Comparison of ENCODE assay signal across 8 mouse cellular contexts in the genomic region with DNA sequence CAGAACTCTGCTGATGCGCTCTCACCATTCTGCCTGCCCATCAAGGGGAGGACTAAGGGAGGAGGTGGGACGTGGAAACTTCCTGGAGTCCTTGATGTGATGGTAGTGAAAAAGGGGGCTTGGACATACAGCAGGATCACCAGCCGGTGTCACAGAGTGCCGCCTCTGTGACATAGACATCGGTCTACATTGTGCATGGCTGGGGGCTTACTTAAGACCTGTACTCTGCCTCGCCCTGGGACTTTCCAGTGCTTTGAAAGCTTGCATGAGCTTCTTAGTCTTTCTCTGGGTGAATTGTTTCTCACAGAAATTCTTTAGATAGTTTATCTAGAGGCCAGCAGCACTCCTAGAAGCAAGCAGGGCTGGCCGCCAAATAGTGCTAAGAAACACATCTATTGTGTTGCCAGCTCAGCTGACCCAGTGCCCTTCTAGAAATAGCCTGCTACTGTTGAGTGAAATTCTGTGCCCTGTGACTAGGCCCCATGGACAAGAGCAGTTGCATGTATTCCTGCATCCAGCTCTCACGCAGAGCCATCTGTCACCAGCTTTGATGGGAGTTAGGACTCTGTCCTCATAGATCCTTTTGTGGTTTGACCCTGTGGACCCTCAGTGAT. TPM values are rescaled to one million over a fixed set of nuclear protein-coding genes. Genes with fewer than 3 reads are reported as not detected.
DNase-seq lines count a peak whose midpoint lies in the region; ATAC-seq and TF ChIP-seq lines count a peak whose summit lies in the region.

No protein-coding gene starts in this region.

- ATAC-seq in hindbrain, embryonic 16.5 days, result peak; percentile 55
- ATAC-seq in liver, embryonic 12.5 days, result no peak

- no peak for TF ChIP-seq CTCF in left cerebral cortex, adult 2 months (IDR thresholded peaks at IDR 0.05)

- H3K4me2 ChIP-seq in hindbrain, embryonic 16.5 days (ENCODE audit: low read length), result no peak overlapping the region
- H3K4me2 ChIP-seq in liver, embryonic 12.5 days, result no peak overlapping the region

- DNase-seq in left cerebral cortex, adult 2 months (ENCODE audit: extremely low spot score in 1 of 2, low spot score in 2 of 2), result no peak
- no peak for DNase-seq in left cerebral cortex, postnatal 14 days (ENCODE audit: low spot score in 2 of 2)
- peak; percentile 48 for DNase-seq in gastrocnemius, postnatal 10 days
- peak; percentile 80 for DNase-seq in lung, postnatal 36 days
- DNase-seq in urinary bladder, adult 18-20 months (ENCODE audit: low spot score in 2 of 2), result no peak
- no peak for DNase-seq in layer of hippocampus, postnatal 10 days (ENCODE audit: low spot score in 2 of 2)

- intact Hi-C loops in left cerebral cortex, adult 2 months (cut with DNase I), result no loop called here
- intact Hi-C loops in left cerebral cortex, postnatal 14 days (cut with DNase I), result no loop called here

- no peak overlapping the region for H3K4me3 ChIP-seq in left cerebral cortex, adult 2 months
- H3K4me3 ChIP-seq in hindbrain, embryonic 16.5 days (ENCODE audit: low read length), result no peak overlapping the region
- H3K4me3 ChIP-seq in liver, embryonic 12.5 days, result no peak overlapping the region

- no peaks in the 10 kb centered on the region for H3K9me3 ChIP-seq in hindbrain, embryonic 16.5 days (ENCODE audit: control insufficient read depth, low read length)
- H3K9me3 ChIP-seq in liver, embryonic 12.5 days (replicated peaks), result no peaks in the 10 kb centered on the region

- peak overlapping the region; percentile 40; the same call in 1 of the 2 replicates for H3K27ac ChIP-seq in left cerebral cortex, adult 2 months
- H3K27ac ChIP-seq in hindbrain, embryonic 16.5 days (ENCODE audit: low read depth, low read length), result peak overlapping the region; percentile 21; the same call in 1 of the 2 replicates
- no peak overlapping the region for H3K27ac ChIP-seq in liver, embryonic 12.5 days

- H3K36me3 ChIP-seq in hindbrain, embryonic 16.5 days (ENCODE audit: control insufficient read depth, insufficient read depth, low read length), result peaks cover 6% of the 10 kb centered on the region; the same call in 1 of the 2 replicates
- H3K36me3 ChIP-seq in liver, embryonic 12.5 days, result peaks cover 4% of the 10 kb centered on the region; the same call in 1 of the 2 replicates

- H3K9ac ChIP-seq in hindbrain, embryonic 16.5 days (ENCODE audit: low read depth, low read length), result no peak overlapping the region
- H3K9ac ChIP-seq in liver, embryonic 12.5 days, result no peak overlapping the region

- H3K4me1 ChIP-seq in hindbrain, embryonic 16.5 days (ENCODE audit: control insufficient read depth, insufficient read depth, low read depth, low read length), result peaks cover 3% of the 10 kb centered on the region
- H3K4me1 ChIP-seq in liver, embryonic 12.5 days, result 0 out of 2 replicates have a peak, but pooled peaks cover 4% of the 10 kb centered on the region

- no peaks in the 10 kb centered on the region for H3K27me3 ChIP-seq in hindbrain, embryonic 16.5 days (replicated peaks; ENCODE audit: control insufficient read depth, insufficient read depth, low read length)
- H3K27me3 ChIP-seq in liver, embryonic 12.5 days (replicated peaks), result no peaks in the 10 kb centered on the region

- WGBS in hindbrain, embryonic 16.5 days, result 67% methylated on average over 8 of the region's 8 CpGs
- 57% methylated on average over 8 of the region's 8 CpGs for WGBS in liver, embryonic 12.5 days (ENCODE audit: insufficient replicate concordance)

RNA-seq across cellular contexts. Expression of a gene that starts 40.0 kb away (rescaled TPM):
- total RNA-seq in left cerebral cortex, adult 2 months (2021), result under 1 TPM in 1 of 2 experiments, not detected in 1; 0.45 TPM
- total RNA-seq in left cerebral cortex, postnatal 14 days (2021), result under 1 TPM in 1 of 2 experiments, not detected in 1; 0.17 TPM
- total RNA-seq in gastrocnemius, postnatal 10 days (2021), result not detected
- 0.09 and 0.13 TPM in 2 replicates for polyA plus RNA-seq in hindbrain, embryonic 16.5 days (2015; fragmentation: Nextera tagmentation; extraction: Ambion mirVana)
- under 1 TPM in 1 of 2 experiments, not detected in 1; 0.47 TPM for total RNA-seq in layer of hippocampus, postnatal 10 days (2021)
- not detected in 2 replicates for polyA plus RNA-seq in liver, embryonic 12.5 days (2016; fragmentation: Nextera tagmentation; extraction: Ambion mirVana)

Comparison
In these comparisons a context has a peak if more than half of its experiments do, and no peak if none do; other contexts are left out.
1. DNase-seq: peak in gastrocnemius, postnatal 10 days (single experiment) and lung, postnatal 36 days (single experiment); none in left cerebral cortex, adult 2 months (0 of 2), left cerebral cortex, postnatal 14 days (0 of 2), urinary bladder, adult 18-20 months (0 of 2) and layer of hippocampus, postnatal 10 days (0 of 2).